Mouse (Mus musculus) ovary, adult 10 weeks (tissue): ENCODE measurements around the gene H2afz. TPM values are rescaled to one million over a fixed set of nuclear protein-coding genes. Genes with fewer than 3 reads are reported as not detected.

Source experiments
- polyA plus RNA-seq: library from polyadenylated mRNA; stranded (reverse); fragments of 350-450 nt; fragmentation: Illumina TruSeq; extraction: RNeasy Lipid Tissue Mini Kit (QIAGEN cat#74804); gene quantifications from one replicate; pipeline ENCODE4 v1.2.3, GENCODE M21; 2014

Gene H2afz
- 933 TPM for polyA plus RNA-seq

GRCm38 (mm10) chr3:137864124-137864987, at the start of gene H2afz:
H2afz (plus strand) TSS chr3:137864487.

GRCm38 (mm10) chr3:137867437-137868093, 3.3 kb downstream of the H2afz start, which contains the start of gene Dnajb14:
Dnajb14 (plus strand) TSS chr3:137867675.

Other genes with a start within 250 kb of the H2afz start
- 134 TPM for gene Ddit4l, start 242.9 kb upstream of the H2afz start, polyA plus RNA-seq
- not detected for gene Gm21962, start 193.0 kb upstream of the H2afz start, polyA plus RNA-seq
- 59.4 TPM for gene Dnajb14, start 3.2 kb downstream of the H2afz start, polyA plus RNA-seq
- 49.7 TPM for gene Lamtor3, start 54.0 kb downstream of the H2afz start, polyA plus RNA-seq
- gene Dapp1, start 117.1 kb downstream of the H2afz start, polyA plus RNA-seq, result 16.2 TPM
- gene 1110002E22Rik, start 200.6 kb downstream of the H2afz start, polyA plus RNA-seq, result 1.00 TPM
- gene Gm5105, start 202.9 kb downstream of the H2afz start, polyA plus RNA-seq, result not detected